Mouse (Mus musculus) midbrain, postnatal 0 days (tissue): ENCODE measurements around the gene Slc11a2. TPM values are rescaled to one million over a fixed set of nuclear protein-coding genes. Genes with fewer than 3 reads are reported as not detected.
"Not testable (repeated sequence)": the region's sequence is repeated elsewhere in the genome, so short reads cannot be mapped to it uniquely, and the experiment has no call there.

Experiments used
- ATAC-seq: fragments of 200-750 bp; cut with Nextera tagmentation; 2 replicates; pipeline ENCODE4 v1.8.0; 2017; ENCODE audit warnings: moderate number of reproducible peaks, mild to moderate bottlenecking, moderate TSS enrichment, moderate library complexity; ENCODE audit not compliant: low FRiP score
- DNase-seq: peaks from one replicate; pipeline ENCODE4 v3.0.0-alpha.2; 2015; ENCODE audit warnings: low spot score
- H3K27ac ChIP-seq: fragments of 300-500 bp; sonication (generic); 2 replicates; pipeline ENCODE4 v1.5.1; 2014; ENCODE audit warnings: low read depth, mild to moderate bottlenecking, low read length, mixed read lengths
- H3K27me3 ChIP-seq: fragments of 300-500 bp; sonication (generic); 2 replicates; pipeline ENCODE4 v1.6.1; 2014; ENCODE audit warnings: low read length, control low read depth, mixed read lengths; ENCODE audit not compliant: insufficient read depth
- H3K36me3 ChIP-seq: fragments of 300-500 bp; sonication (generic); 2 replicates; pipeline ENCODE4 v1.6.1; 2014; ENCODE audit warnings: low read length, control low read depth, mixed read lengths; ENCODE audit not compliant: insufficient read depth
- H3K4me1 ChIP-seq: fragments of 300-500 bp; sonication (generic); 2 replicates; pipeline ENCODE4 v1.6.1; 2014; ENCODE audit warnings: mild to moderate bottlenecking, control low read depth, antibody characterized with exemption, low read length, mixed read lengths; ENCODE audit not compliant: insufficient read depth
- H3K4me2 ChIP-seq: fragments of 300-500 bp; sonication (generic); 2 replicates; pipeline ENCODE4 v1.6.1; 2014; ENCODE audit warnings: low read depth, mild to moderate bottlenecking, low read length, mixed read lengths; ENCODE audit not compliant: poor library complexity, severe bottlenecking
- H3K4me3 ChIP-seq: fragments of 300-500 bp; sonication (generic); 2 replicates; pipeline ENCODE4 v1.5.1; 2014; ENCODE audit warnings: low read depth, mild to moderate bottlenecking, low read length, moderate library complexity
- H3K9ac ChIP-seq: fragments of 300-500 bp; sonication (generic); replicated peaks from 2 replicates; pipeline ENCODE4 v1.6.1; 2014; ENCODE audit warnings: mild to moderate bottlenecking, low read length, moderate library complexity, mixed read lengths; ENCODE audit not compliant: poor library complexity, severe bottlenecking
- H3K9me3 ChIP-seq: fragments of 300-500 bp; sonication (generic); 2 replicates; pipeline ENCODE4 v1.6.1; 2016; ENCODE audit warnings: low read length, control low read depth
- CTCF ChIP-seq: IDR thresholded peaks from 2 replicates; pipeline ENCODE4 v1.5.1; 2016; ENCODE audit warnings: antibody characterized with exemption, mild to moderate bottlenecking
- WGBS: fragments of 180-500 bp; shearing (Covaris S2); extraction: QIAGEN DNeasy Blood & Tissue Kit; methylation state at CpG from one replicate; pipeline ENCODE4 v1.1.7; 2014; 5-methylcytosine and 5-hydroxymethylcytosine counted together
- polyA plus RNA-seq: library from polyadenylated mRNA; unstranded; fragments of >200 nt; fragmentation: Nextera tagmentation; extraction: Ambion mirVana; gene quantifications from 2 replicates; pipeline ENCODE4 v1.2.1, GENCODE M21; 2015
- total RNA-seq: library from RNA; depleted of rRNA; stranded (reverse); fragments of >200 nt; gene quantifications from 2 replicates; pipeline ENCODE4 v1.2.3, GENCODE M21; 2014

The Slc11a2 gene
- total and polyA plus RNA-seq, 2 experiments from 2014 or later: 23.6 to 34.4 TPM

DNA sequence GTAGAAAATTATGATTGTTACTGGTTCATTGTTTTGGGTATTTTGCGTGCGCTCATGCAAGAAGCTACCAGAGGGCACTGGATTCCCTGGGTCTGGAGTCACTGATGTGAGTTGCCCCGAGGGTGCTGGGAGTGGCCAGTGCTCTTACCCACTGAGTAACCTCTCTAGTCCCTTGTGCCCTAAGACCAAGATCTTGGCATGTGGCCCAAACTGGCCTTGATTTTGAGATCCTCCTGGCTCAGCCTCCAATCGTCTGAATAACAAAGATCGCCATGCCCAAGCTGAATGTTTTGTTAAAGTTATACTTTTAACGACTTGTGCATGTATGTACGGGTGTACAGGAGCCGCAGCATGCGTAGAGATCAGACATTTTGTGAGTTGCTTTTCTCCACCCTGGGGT lies 39.2 kb downstream of the Slc11a2 start:
- DNase-seq (no peak), ATAC-seq (no peak)
- no peak overlapping the region for H3K9ac ChIP-seq
- no peak overlapping the region for H3K27ac ChIP-seq
- H3K4me3 ChIP-seq: no peak overlapping the region
- no peak overlapping the region for H3K4me2 ChIP-seq
- no peaks in the 10 kb centered on the region for H3K9me3 ChIP-seq
- H3K36me3 ChIP-seq: no peaks in the 10 kb centered on the region
- H3K27me3 ChIP-seq: no peaks in the 10 kb centered on the region
- WGBS: 90% methylated on average over 9 of the region's 9 CpGs
- TF ChIP-seq CTCF: no peak
- no peaks in the 10 kb centered on the region for H3K4me1 ChIP-seq

DNA sequence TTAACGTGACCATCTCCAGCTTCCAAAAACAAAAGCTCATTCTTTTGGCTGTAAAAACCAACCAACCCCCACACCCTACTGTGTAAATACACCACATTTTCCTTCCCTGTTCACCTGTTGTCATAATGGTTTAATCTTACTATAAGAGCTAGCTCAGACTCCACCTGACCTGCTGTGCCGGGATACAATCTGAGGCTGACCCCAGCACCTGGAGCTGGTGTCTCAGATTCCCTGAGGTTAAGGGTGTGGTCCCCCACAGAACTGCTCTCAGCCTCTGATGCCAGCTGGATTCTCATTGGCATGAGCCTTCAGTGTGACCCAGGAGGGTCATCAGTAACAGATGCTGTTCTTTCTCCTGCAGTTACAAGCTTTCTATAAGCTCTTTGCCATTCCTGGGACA lies 44.8 kb downstream of the Slc11a2 start:
- Histone ChIP-seq H3K36me3 (no peaks in the 10 kb centered on the region), H3K27me3 (no peaks in the 10 kb centered on the region), H3K4me3 (no peak overlapping the region), H3K9me3 (no peaks in the 10 kb centered on the region), H3K9ac (no peak overlapping the region), H3K4me1 (no peaks in the 10 kb centered on the region), H3K27ac (no peak overlapping the region), H3K4me2 (no peak overlapping the region)
- ATAC-seq: no peak
- 82% methylated on average over 2 of the region's 2 CpGs for WGBS
- DNase-seq: no peak
- TF ChIP-seq CTCF: no peak

DNA sequence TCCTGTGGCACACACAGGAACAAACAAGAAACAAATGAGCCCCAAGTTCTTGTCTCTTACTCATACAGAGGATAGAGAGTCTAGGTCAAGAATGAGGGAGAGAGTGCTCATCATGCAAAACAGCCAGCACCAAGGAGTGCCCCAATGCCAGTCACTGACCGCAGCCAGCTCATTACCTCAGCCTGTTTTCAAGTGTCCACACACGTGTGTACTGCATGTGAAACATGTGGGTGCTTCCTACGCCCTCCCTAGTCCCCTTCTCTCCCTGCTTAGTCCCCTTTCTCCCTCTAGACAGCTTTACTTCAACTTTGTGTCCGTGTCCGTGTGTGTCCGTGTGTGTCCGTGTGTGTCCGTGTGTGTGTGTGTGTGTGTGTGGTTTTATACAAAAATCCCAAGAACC lies 45.2 kb downstream of the Slc11a2 start:
- Histone ChIP-seq H3K9ac (no peak overlapping the region), H3K4me3 (no peak overlapping the region), H3K4me2 (no peak overlapping the region), H3K4me1 (no peaks in the 10 kb centered on the region), H3K9me3 (no peaks in the 10 kb centered on the region), H3K36me3 (no peaks in the 10 kb centered on the region), H3K27me3 (no peaks in the 10 kb centered on the region), H3K27ac (no peak overlapping the region)
- ATAC-seq (no peak), DNase-seq (no peak)
- 90% methylated on average over 7 of the region's 8 CpGs for WGBS
- no peak for TF ChIP-seq CTCF

DNA sequence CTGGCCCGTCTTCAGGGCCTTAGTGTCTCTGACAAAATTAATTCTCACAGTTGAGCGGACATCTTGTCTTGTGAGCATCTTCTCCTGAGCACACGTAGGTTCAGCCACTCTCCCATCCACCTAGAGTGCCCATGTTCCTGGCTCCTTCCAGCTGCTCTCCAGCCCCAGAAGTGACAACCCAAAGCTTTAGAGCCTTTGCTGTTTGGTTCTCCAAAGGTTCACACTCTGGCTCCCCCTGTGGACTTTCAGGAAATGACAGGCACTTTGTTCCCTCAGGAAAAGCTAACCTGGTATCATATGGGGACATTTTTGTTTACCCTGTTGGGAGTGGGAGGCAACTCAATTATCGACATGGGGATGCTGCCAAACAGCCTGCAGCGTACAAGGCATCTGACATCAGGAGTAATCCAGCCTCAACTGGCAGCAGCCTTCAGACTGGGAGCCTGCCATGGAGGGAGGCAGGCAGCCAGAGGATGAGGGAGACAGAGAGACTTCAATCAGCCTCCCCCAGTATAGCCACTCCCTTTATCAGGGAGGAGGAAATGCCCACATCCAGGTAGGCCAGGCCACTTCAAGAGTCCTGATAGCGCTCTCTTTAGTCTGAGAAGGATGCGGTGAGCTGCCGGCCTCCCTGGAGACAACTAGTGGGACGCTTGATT lies 46.9 kb downstream of the Slc11a2 start:
- not testable (repeated sequence) for H3K36me3 ChIP-seq, H3K4me3 ChIP-seq, DNase-seq, H3K27me3 ChIP-seq, ATAC-seq, H3K27ac ChIP-seq, H3K9ac ChIP-seq, H3K9me3 ChIP-seq, H3K4me2 ChIP-seq, H3K4me1 ChIP-seq
- 24% methylated on average over 3 of the region's 9 CpGs for WGBS
- peak; percentile 39 for TF ChIP-seq CTCF

DNA sequence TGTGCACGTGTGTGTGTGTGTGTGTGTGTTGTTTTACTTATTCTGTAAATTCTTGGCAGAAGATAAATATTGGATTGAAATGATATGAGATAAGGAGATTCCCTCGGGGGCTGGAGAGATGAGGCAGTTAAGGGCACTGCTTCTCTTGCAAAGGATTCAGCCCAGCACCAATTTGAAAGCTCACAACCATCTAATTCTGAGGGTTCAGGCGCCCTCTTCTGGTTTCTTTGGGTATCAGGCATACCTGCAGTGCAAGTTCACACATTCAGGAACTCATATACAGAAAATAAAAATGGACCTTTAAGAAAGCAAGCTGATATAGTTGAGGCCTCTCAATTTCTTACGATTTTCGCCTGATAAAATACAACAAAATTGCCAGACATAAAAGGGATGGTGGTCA lies 49.8 kb downstream of the Slc11a2 start:
- no peaks in the 10 kb centered on the region for H3K4me1 ChIP-seq
- TF ChIP-seq CTCF: peak; percentile 84
- 40% methylated on average over 5 of the region's 5 CpGs for WGBS
- H3K4me2 ChIP-seq: no peak overlapping the region
- no peaks in the 10 kb centered on the region for H3K27me3 ChIP-seq
- no peak overlapping the region for H3K4me3 ChIP-seq
- H3K9ac ChIP-seq: no peak overlapping the region
- no peaks in the 10 kb centered on the region for H3K9me3 ChIP-seq
- peak; percentile 83 for DNase-seq
- H3K36me3 ChIP-seq: no peaks in the 10 kb centered on the region
- no peak for ATAC-seq
- no peak overlapping the region for H3K27ac ChIP-seq

DNA sequence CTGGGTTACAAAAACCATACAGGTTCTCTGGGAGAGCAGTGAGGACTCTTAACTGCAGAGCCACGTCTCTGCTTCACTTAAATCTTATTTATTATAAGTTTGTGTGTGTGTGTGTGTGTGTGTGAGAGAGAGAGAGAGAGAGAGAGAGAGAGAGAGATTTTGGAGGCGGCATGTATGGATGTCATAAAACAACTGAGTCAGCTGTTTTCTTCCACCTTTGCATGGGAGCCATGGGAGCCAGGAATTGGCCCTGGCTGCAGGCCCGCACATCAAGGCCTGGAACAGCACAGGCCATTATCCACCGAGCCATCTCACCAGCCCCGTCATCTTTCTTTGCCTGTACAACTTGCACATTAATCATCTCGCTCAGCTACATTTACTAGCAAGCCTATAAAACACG lies 57.8 kb downstream of the Slc11a2 start:
- H3K9me3 ChIP-seq: no peaks in the 10 kb centered on the region
- H3K27ac ChIP-seq: no peak overlapping the region
- ATAC-seq: no peak
- no peak overlapping the region for H3K9ac ChIP-seq
- no peak for TF ChIP-seq CTCF
- 91% methylated on average over 7 of the region's 7 CpGs for WGBS
- H3K4me1 ChIP-seq: no peaks in the 10 kb centered on the region
- H3K27me3 ChIP-seq: no peaks in the 10 kb centered on the region
- H3K36me3 ChIP-seq: no peaks in the 10 kb centered on the region
- no peak overlapping the region for H3K4me2 ChIP-seq
- H3K4me3 ChIP-seq: no peak overlapping the region
- no peak for DNase-seq

DNA sequence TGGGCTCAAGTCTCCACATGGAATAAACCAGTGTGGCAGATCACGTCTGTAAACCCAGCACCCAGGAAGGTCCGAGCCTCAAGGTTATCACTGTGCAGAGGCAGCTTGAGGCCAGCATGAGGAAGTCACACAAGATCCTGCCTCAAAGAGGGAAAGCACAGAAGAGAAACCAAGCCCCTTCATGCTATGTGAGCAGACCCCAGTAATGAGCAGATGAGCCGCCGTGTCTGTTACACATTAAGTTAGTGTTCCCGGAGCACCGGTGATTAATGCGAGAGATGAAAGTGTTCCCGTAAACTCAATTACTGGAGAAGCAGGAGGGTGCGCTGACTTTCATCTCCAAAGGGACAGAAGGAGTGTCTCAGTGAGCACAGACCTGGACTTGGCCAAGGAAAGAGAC lies 58.9 kb downstream of the Slc11a2 start:
- not testable (repeated sequence) for H3K4me1 ChIP-seq, H3K4me3 ChIP-seq, ATAC-seq, H3K9ac ChIP-seq, H3K27ac ChIP-seq, H3K9me3 ChIP-seq, DNase-seq, H3K36me3 ChIP-seq, H3K4me2 ChIP-seq, H3K27me3 ChIP-seq
- WGBS: 53% methylated on average over 9 of the region's 9 CpGs
